Mouse (Mus musculus) mesoderm, embryonic 11.5 days (tissue): Measurements from ENCODE around the gene Uba5.

Source experiments
- DNase-seq: peaks from one replicate; pipeline ENCODE4 v3.0.0-alpha.2; 2012; ENCODE audit warnings: low read depth, low spot score

Gene Uba5

DNA sequence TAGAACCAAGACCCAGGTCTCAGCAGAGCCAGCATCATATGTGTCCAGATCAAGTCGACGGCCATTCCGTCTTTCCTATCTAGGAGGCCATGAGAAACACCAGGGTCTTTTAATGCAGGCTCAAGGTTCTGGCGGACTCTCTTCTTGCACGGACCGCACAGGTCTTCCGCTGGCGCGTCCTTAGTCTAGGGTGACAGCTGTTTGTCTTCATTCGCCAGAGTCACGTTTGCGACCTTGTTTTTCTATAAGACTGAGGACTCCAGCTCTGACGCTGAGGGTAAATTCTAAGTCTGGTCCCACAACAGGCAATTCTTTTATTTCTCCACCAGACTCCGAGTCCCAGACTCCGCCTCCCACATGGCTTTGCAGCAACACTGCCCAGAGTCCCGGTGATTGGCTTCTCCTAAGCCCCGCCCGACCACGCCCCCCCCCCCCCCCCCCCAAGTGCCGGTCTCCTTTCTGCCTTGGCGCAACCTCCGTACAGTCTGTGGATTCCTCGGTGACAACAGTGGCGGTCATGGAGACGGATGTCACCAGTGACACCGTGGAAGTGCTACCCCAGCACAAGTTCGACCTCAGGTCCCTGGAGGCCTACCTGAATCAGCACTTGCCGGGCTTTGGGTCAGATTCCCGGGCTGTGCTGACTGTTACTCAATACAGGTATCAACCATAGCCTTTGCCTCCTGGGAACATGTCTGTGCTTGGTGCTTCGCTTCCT lies 469 bp upstream of the Uba5 start, which contains the start of gene Acad11:
Gene Acad11, plus strand, starts transcription at position 134 of the 718 bp plus-strand sequence.
- DNase-seq: peak; percentile 92

DNA sequence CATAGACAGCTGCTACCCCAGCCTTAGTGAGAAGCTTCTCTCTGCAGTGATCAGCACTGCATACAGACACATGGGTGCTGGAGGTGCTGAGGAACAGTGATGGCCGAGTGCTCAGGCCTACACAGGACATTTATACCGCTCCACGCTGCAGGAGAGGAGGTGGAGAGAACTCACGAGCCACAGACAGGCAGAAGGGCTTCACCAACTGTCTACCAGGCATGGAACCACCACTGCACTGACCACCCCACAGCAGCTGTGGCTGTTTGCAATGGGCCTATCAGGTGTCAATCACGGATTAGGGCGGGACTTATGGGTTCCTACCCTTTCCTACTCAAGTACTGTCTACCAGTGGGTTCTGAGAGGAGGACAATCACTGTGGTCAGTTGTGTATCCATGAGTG lies 11.9 kb downstream of the Uba5 start:
- no peak for DNase-seq

DNA sequence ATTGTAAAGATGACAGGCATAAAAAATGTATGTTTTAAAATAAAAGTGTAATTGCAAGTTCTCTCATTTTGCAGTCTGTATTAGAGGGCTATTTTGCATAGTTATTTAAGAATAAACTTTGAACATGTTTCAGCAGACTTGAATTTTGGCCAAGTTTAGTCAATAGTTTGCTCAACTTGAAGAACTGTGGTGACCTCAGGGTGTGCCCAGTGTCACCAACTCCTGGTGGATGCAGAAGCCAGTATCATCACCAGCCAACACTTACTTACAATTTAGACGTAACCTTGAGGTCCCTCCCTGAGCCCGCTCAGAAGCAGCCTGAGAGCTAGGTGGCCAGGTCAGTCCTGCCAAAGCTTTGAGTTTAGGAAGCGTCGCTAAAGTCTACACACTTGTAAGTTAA lies 19.3 kb downstream of the Uba5 start:
- DNase-seq: no peak

DNA sequence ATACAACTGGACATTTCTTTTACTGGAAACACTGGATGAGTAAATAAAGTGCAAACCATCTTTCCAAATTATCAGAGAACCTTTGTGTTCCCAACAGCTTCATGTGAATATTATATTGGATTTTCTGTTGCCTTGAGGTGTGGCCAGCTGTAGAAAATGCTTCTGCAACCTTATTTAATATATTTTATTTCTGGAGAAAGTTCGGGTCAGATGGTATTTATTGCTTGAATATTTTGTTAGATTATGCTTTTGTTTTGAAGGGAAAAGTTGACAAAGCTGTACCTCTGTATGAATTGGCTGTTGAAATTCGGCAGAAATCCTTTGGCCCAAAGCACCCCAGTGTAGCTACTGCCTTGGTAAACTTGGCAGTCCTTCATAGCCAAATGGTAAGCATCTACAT lies 22.6 kb downstream of the Uba5 start, which contains the start of gene Gm28305:
Gene Gm28305, plus strand, starts transcription at position 301 of the 400 bp plus-strand sequence.
- no peak for DNase-seq

DNA sequence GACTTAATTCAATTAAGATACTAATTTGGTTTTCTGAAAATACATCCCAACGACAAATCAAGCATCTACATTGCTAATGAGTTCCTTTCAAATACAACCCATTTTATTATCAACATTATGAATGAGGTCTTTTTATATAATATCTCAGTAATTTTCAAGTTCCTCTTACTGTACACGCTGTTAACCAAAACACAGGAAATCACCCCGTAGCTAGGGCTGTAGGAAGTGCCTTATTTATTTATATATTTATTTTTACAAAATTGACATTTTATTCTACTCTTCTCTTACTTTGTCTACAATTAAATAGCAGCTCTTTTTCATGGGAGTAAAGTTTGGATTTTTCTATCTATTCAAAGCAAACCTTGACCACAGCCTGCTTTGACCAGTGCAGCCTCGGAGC lies 23.2 kb downstream of the Uba5 start:
- DNase-seq: no peak

DNA sequence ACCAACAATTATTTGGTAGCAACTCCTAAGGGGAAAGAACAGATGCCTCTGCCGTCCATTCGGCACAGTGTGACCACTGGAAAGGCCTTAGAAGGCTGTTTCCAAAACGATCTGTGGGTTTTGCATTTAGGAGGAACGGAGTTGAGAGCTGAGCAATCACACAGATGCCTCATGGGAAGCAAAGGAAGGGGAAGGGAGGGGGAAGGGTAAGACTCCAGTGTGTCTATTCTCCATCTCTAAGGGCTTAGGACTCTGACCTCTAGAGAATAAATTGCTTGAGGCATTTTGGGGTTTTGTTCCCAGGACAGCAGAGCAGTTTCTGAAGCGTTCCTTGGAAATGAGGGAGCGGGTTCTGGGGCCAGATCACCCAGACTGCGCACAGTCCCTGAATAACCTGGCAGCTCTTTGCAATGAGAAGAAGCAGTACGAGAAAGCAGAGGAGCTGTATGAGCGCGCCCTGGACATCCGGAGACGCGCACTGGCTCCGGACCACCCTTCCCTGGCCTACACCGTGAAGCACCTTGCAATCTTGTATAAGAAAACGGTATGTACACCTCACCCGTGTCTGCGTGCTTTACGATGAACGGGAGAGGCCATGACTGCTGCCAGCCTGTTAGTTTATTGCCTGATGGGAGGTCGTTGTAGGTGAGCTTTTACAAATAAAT lies 23.8 kb downstream of the Uba5 start:
- DNase-seq: no peak

DNA sequence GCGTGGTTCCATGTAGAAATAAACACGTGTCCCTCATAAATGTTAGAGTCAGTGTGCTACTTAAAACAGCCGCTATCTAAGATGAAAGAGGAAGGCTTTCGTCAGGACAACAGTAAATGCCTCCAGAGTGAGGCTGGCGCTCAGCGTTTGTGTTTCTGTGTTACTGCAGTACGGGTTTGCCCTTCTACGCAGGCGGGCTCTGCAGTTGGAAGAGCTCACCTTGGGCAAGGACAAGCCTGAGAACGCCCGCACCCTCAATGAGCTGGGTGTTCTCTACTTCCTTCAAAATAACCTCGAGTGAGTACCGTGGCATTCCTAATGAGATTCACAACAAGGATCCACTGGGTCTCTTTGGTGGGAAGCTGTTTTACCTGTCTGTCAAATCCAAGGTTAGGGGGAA lies 24.7 kb downstream of the Uba5 start:
- DNase-seq: no peak

DNA sequence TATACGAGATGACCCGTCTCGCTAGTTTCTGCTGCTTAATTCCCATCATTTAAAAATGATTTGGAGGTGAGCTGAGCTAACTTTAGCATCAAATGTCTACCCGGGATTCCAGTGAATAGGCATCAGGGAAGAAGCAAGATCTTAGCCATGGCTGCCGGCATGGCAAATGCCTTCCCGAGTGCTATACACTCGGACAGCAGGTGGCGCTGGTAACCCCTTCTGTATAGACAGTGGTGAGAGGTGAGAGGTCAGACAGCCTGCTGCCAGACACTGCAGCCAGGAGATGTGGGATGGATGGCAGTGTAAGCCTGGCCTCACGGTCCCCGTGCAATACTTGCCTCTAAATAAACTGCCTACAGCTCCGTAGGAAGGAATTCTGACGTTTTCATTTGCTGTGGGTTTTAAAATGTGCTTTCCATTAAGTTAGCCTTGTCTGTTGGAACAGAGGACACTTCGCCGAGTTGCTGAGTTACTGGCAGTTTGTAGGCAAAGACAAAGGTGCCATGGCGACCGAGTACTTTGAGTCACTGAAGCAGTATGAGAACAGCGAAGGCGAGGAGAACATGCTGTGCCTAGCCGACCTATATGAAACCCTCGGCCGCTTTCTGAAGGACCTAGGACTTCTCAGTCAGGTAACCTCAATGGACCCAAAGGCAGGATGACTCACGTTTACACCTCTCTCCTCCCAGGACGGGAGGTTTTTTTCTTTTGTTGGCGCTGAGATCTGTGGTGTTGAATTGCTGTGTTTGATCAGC lies 27.5 kb downstream of the Uba5 start:
- DNase-seq: peak; percentile 87

DNA sequence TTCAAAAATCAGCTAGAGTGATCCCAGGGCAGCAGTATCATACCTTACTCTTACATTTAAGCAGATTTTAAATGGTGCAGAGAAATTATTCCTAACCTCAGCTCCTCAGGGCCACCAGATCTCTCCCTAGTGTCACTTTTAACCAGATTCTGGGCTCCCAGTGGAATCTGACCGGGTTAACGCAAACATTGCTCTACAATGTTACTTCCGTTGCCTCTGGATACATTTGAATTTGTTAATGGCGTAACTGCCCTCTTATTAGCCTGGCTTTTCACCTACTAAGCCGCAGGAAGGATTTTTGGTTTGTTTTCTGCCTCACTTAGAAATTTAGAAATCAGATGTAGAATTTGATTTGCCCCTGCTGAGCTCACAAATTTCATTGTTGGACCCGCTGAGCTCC lies 28.2 kb downstream of the Uba5 start:
- DNase-seq: no peak

DNA sequence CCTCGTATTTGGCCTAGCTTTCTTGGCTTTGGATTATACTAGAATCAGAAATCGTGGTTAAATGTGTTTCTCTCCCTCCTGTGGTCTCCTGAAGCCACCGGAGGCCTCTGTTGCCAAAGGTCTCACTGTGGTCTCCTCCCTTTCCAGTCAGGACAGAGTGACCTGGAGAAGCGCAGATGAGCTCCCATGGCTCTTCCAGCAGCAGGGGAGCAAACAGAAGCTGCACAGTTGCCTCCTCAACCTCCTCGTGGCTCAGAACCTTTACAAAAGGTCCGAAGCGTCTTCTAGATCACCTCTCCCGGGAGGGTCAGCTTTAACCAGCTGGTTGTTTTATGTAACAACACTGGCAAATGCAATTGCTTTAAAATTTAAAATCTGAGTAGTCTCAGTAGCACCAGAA lies 28.7 kb downstream of the Uba5 start:
- no peak for DNase-seq

DNA sequence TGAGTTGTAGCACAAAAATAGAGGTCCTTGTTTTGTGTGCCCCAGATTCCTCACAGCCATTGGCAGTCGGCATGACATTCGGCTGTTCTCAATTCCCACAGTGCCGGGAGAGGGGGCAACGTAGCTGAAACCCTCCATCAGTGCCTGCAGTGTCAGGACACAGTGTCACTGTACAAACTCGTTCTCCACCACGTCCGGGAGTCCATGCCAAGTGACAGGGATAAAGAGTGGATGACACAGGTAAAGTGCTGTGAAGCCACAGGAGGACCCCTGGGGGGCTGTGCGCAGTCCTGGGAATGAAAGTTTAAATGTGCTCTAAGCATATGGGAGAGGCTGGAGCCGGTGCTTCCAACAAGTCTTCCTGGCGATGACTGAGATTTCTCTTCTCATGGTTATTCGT lies 33.1 kb downstream of the Uba5 start:
- no peak for DNase-seq

DNA sequence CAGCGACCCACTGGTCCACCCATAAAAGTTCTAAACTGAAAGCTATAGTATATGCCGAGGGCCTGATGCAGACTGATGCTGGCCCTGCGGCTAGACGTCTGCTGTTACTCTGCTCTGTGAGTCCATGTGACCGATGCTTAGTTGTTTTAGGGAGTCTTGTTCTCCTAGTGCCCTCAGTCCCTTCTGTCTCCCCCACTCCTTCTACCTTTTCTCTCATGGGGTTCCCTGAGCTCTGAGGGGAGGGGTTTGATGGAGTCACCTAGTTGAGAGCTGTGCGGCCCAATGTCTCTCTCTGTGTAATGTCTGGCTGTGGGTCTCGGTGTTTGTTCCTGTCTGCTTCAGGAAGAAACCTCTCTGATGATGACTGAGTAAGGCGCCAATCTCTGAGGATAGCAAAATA lies 35.7 kb downstream of the Uba5 start:
- no peak for DNase-seq

DNA sequence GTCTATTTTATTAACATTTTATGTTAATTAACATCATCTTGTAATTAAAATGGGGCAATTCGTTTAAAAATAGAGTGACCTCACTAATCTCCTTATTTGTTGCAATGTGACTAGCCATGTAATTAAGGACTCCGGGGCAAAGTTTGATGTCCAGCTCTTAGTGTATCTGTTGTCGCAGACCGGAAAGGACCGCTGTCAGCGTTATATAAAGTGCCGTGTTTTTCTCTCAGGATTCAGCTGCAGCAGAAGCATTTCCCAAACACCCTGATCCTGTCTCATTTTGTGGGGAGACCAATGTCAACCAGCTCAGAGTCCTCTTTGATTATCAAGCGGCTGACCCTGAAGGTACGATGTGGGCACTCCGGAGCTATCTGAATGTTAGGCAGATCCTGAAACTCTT lies 41.9 kb downstream of the Uba5 start:
- DNase-seq: no peak

DNA sequence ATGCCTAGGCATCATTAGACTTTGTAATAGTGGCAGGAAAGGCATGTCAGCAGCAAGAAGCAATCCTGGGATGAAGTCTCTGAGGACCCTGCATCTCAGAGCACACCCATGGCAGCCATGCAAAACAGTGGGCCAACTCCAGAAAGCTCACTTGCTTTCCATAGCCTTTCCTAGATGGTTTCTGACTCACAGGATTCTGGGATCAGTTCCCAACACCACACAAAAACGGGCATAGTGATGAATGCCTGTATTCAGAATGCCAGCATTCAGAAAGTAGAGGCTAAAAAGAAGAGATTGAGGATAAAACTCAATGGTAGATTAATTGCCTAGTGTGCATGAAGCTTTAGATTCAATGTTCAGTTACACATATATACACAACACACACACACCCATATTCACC lies 48.4 kb downstream of the Uba5 start:
- DNase-seq: no peak

DNA sequence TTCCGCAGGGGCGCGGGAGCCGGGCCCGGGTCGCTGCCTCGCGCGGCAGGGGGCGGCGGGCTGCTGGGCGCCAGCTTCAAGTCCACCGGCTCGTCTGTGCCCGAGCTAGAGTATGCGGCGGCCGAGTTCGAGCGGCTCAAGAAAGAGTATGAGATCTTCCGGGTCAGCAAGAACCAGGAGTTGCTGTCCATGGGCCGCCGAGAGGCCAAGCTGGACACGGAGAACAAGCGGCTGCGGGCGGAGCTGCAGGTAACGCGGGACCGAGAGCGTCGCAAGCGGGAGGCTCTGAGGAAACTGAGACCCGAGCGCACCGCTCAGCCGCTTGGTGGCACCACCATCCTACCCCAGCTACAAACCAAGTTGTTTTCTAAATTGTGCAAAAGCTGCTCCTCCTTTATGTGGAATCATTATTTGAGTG lies 60.0 kb downstream of the Uba5 start:
- DNase-seq: peak; percentile 82

DNA sequence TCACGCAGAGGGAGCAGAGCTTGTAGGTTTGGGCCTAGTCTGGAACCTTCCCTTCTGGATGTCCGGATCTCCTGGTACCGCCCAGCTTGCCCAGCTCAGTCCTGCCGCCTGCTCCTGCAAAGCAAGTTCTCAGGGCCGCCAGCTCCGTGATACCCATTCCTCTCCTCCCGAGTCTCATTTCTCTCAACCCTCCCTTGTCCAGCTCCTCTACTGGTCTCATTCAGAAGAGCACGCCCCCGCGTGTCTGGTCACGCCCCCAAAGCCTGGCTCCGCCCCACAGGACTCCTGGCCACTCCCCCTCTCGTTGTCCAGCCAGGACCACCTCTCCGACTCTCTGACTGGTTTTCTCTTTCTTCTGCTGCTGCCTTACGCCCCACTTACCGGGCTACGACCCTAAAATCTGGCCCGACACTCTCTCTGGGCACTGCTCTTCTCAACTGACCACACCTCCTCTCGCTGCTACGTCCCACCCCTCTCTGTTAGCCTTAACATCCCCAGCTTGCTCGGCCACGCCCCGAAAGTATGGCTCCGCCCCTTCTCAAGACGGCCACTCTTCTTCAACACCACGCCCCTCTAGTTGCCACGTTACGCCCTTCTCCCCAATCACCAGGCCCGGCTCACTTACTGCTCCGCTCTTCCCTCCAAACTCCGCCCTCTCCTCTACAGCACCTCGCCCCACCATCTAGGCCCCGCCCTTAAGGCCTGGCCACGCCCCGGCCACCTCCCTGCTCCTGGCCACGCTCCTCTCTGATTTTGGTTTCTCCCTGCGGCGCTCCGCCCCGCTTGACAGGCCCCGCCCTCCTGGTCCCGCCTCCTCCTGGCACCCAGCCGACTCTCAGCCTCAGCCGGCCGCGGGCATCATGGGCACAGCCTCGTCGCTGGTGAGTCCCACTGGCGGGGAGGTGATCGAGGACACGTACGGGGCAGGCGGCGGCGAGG lies 60.7 kb downstream of the Uba5 start, which contains the start of gene Nphp3:
Gene Nphp3, plus strand, starts transcription at position 624 of the 939 bp plus-strand sequence.
- peak; percentile 100 for DNase-seq

DNA sequence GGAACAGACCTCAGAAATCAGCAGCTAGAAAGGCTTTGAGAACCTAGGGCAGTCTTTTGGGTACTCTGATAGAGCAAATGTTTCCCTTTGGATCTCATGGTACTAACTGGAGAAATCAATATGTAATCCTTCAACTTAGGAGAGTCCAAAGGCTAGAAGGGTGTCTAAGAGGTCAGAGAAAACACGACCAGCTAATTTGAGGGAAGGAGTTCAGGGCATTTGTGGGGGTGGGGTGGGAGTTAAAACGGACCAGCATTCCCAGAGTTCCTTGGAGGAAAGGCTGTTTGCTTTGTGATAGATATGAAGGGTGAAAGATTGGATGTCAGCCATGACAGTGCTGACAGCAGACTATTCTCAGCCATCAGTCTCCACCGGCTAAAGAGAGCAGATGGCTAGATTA lies 62.3 kb downstream of the Uba5 start:
- no peak for DNase-seq
